ENCODE assay signal across 13 mouse cellular contexts in the genomic region with DNA sequence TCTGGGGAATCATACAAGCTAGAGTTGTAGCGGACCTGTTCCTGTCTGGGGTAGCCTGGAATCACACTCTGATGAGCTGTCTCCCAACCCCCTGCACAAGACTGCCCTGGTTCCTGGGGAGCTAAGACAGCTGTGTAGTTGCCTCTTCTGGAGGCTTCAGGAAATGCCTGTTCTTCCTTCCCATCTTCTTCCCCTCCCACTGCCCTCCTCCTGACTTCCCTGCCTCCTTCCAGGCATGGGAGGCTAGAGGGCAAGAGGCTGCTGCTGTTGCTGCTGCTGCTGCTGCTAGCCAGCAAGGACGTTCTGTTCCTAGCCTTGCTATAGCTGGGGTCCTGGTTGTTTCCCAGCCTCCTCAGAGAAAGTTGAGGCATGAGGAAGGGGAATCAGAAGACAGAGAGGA. TPM values are rescaled to one million over a fixed set of nuclear protein-coding genes. Genes with fewer than 3 reads are reported as not detected.
DNase-seq lines count a peak whose midpoint lies in the region; ATAC-seq lines count a peak whose summit lies in the region.
"Had no signal": no experiment of that assay in that cellular context is flagged by ENCODE, and none has a peak within 500 bp of the region (broad histone marks: within the 10 kb centered on the region; RNA-seq: fewer than 3 reads in every experiment).

No protein-coding gene starts in this region.

- H3K4me1 ChIP-seq in heart, embryonic 12.5 days (replicated peaks), result peaks cover 19% of the 10 kb centered on the region; the same call in 1 of the 2 replicates
- H3K4me1 ChIP-seq in intestine, embryonic 15.5 days (replicated peaks), result no peaks in the 10 kb centered on the region
- no peaks in the 10 kb centered on the region for H3K4me1 ChIP-seq in stomach, embryonic 15.5 days
- H3K4me1 ChIP-seq in forebrain, embryonic 14.5 days (ENCODE audit: control insufficient read depth, insufficient read depth, low read length), result no peaks in the 10 kb centered on the region
- H3K4me1 ChIP-seq in midbrain, embryonic 14.5 days (ENCODE audit: control insufficient read depth, insufficient read depth, low read length), result no peaks in the 10 kb centered on the region

- H3K9ac ChIP-seq in heart, embryonic 12.5 days, result no peak overlapping the region
- H3K9ac ChIP-seq in intestine, embryonic 15.5 days, result no peak overlapping the region
- no peak overlapping the region for H3K9ac ChIP-seq in stomach, embryonic 15.5 days
- no peak overlapping the region for H3K9ac ChIP-seq in forebrain, embryonic 14.5 days (ENCODE audit: low read length)
- H3K9ac ChIP-seq in midbrain, embryonic 14.5 days (replicated peaks; ENCODE audit: low read length), result no peak overlapping the region
- H3K9ac ChIP-seq: forebrain, postnatal 0 days; liver, embryonic 14.5 days had no signal

- ATAC-seq in heart, embryonic 12.5 days (ENCODE audit: insufficient number of reproducible peaks, low FRiP score), result no peak
- ATAC-seq in intestine, embryonic 15.5 days, result peak; percentile 28; the same call in 1 of the 2 replicates
- ATAC-seq in stomach, embryonic 15.5 days (ENCODE audit: insufficient read depth, low FRiP score, low read depth), result no peak
- ATAC-seq in forebrain, embryonic 14.5 days, result no peak
- ATAC-seq in midbrain, embryonic 14.5 days (ENCODE audit: low FRiP score, low TSS enrichment), result no peak
- ATAC-seq: forebrain, postnatal 0 days had no signal

- no peaks in the 10 kb centered on the region for H3K9me3 ChIP-seq in heart, embryonic 12.5 days (replicated peaks)
- no peaks in the 10 kb centered on the region for H3K9me3 ChIP-seq in intestine, embryonic 15.5 days
- no peaks in the 10 kb centered on the region for H3K9me3 ChIP-seq in stomach, embryonic 15.5 days
- H3K9me3 ChIP-seq in forebrain, embryonic 14.5 days (replicated peaks; ENCODE audit: control insufficient read depth, low read length), result no peaks in the 10 kb centered on the region
- H3K9me3 ChIP-seq in midbrain, embryonic 14.5 days (ENCODE audit: control insufficient read depth, low read length), result no peaks in the 10 kb centered on the region

- peaks cover 45% of the 10 kb centered on the region for H3K27me3 ChIP-seq in heart, embryonic 12.5 days (replicated peaks)
- H3K27me3 ChIP-seq in intestine, embryonic 15.5 days (replicated peaks), result no peaks in the 10 kb centered on the region; the same call in 1 of the 2 replicates
- no peaks in the 10 kb centered on the region for H3K27me3 ChIP-seq in stomach, embryonic 15.5 days (replicated peaks)
- H3K27me3 ChIP-seq in forebrain, embryonic 14.5 days (replicated peaks; ENCODE audit: control insufficient read depth, insufficient read depth, low read length), result no peaks in the 10 kb centered on the region
- H3K27me3 ChIP-seq in midbrain, embryonic 14.5 days (ENCODE audit: control insufficient read depth, insufficient read depth, low read length), result no peaks in the 10 kb centered on the region

- H3K4me2 ChIP-seq in heart, embryonic 12.5 days, result no peak overlapping the region
- no peak overlapping the region for H3K4me2 ChIP-seq in intestine, embryonic 15.5 days (replicated peaks)
- no peak overlapping the region for H3K4me2 ChIP-seq in stomach, embryonic 15.5 days
- no peak overlapping the region for H3K4me2 ChIP-seq in forebrain, embryonic 14.5 days (ENCODE audit: low read length)
- no peak overlapping the region for H3K4me2 ChIP-seq in midbrain, embryonic 14.5 days (ENCODE audit: low read length)

- DNase-seq in heart, postnatal 36 days, result no peak
- peak; percentile 29 to 52 for DNase-seq in kidney, postnatal 4 days
- DNase-seq in forebrain, embryonic 14.5 days (ENCODE audit: low spot score), result no peak
- no peak for DNase-seq in midbrain, embryonic 14.5 days
- no peak for DNase-seq in thymus, postnatal 14 days
- DNase-seq: forebrain, postnatal 0 days had no signal

- 48% methylated on average over 2 of the region's 2 CpGs for WGBS in heart, embryonic 12.5 days
- WGBS in intestine, embryonic 15.5 days, result 63% methylated on average over 2 of the region's 2 CpGs
- WGBS in stomach, embryonic 15.5 days, result 39% methylated on average over 2 of the region's 2 CpGs
- WGBS in forebrain, embryonic 14.5 days, result 58% methylated on average over 2 of the region's 2 CpGs
- 49% methylated on average over 2 of the region's 2 CpGs for WGBS in midbrain, embryonic 14.5 days

- H3K4me3 ChIP-seq in heart, embryonic 12.5 days, result no peak overlapping the region
- no peak overlapping the region for H3K4me3 ChIP-seq in intestine, embryonic 15.5 days (replicated peaks)
- no peak overlapping the region for H3K4me3 ChIP-seq in stomach, embryonic 15.5 days (replicated peaks)
- no peak overlapping the region for H3K4me3 ChIP-seq in forebrain, embryonic 14.5 days (ENCODE audit: low read depth, low read length)
- H3K4me3 ChIP-seq in midbrain, embryonic 14.5 days (replicated peaks; ENCODE audit: low read depth, low read length), result no peak overlapping the region

- H3K36me3 ChIP-seq in heart, embryonic 12.5 days, result no peaks in the 10 kb centered on the region
- H3K36me3 ChIP-seq in intestine, embryonic 15.5 days, result no peaks in the 10 kb centered on the region
- H3K36me3 ChIP-seq in stomach, embryonic 15.5 days, result no peaks in the 10 kb centered on the region
- H3K36me3 ChIP-seq in forebrain, embryonic 14.5 days (ENCODE audit: control insufficient read depth, insufficient read depth, low read length), result no peaks in the 10 kb centered on the region
- H3K36me3 ChIP-seq in midbrain, embryonic 14.5 days (ENCODE audit: control insufficient read depth, insufficient read depth, low read length), result no peaks in the 10 kb centered on the region

- peak overlapping the region; percentile 54; the same call in 1 of the 2 replicates for H3K27ac ChIP-seq in heart, embryonic 12.5 days (ENCODE audit: poor library complexity, severe bottlenecking)
- H3K27ac ChIP-seq in intestine, embryonic 15.5 days, result peak overlapping the region; percentile 44; the same call in 1 of the 2 replicates
- H3K27ac ChIP-seq in stomach, embryonic 15.5 days, result peak overlapping the region; percentile 63
- no peak overlapping the region for H3K27ac ChIP-seq in forebrain, embryonic 14.5 days (ENCODE audit: low read depth, low read length)
- no peak overlapping the region for H3K27ac ChIP-seq in midbrain, embryonic 14.5 days (replicated peaks; ENCODE audit: low read depth, low read length)
- H3K27ac ChIP-seq: liver, embryonic 14.5 days had no signal

- intact Hi-C loops in heart, postnatal 36 days (cut with DNase I), result no loop called here

RNA-seq across cellular contexts. Expression of a gene that starts 3.1 kb away (rescaled TPM):
- polyA plus RNA-seq in heart, embryonic 12.5 days (2016; fragmentation: Nextera tagmentation; extraction: Ambion mirVana), result 71.9 and 72.9 TPM in 2 replicates
- total RNA-seq in heart, postnatal 36 days (2021), result 100 to 1,000 TPM; 229 to 253 TPM
- 48.5 and 52.7 TPM in 2 replicates for polyA plus RNA-seq in intestine, embryonic 15.5 days (2015; fragmentation: Nextera tagmentation; extraction: Ambion mirVana)
- polyA plus RNA-seq in stomach, embryonic 15.5 days (2015; fragmentation: Nextera tagmentation; extraction: Ambion mirVana), result 64.8 and 75.2 TPM in 2 replicates
- polyA plus RNA-seq in forebrain, embryonic 14.5 days (2014; fragmentation: Nextera tagmentation; extraction: Ambion mirVana), result 15.5 and 18.0 TPM in 2 replicates
- 9.2 and 30.6 TPM in 2 replicates for polyA plus RNA-seq in midbrain, embryonic 14.5 days (2014; fragmentation: Nextera tagmentation; extraction: Ambion mirVana)

RNA-seq across cellular contexts. Expression of a gene that starts 21.5 kb away (rescaled TPM):
- polyA plus RNA-seq in heart, embryonic 12.5 days (2016; fragmentation: Nextera tagmentation; extraction: Ambion mirVana), result 61.4 and 63.0 TPM in 2 replicates
- total RNA-seq in heart, postnatal 36 days (2021), result 1 to 10 TPM; 6.8 to 6.9 TPM
- polyA plus RNA-seq in intestine, embryonic 15.5 days (2015; fragmentation: Nextera tagmentation; extraction: Ambion mirVana), result 58.2 and 60.6 TPM in 2 replicates
- 54.1 and 58.7 TPM in 2 replicates for polyA plus RNA-seq in stomach, embryonic 15.5 days (2015; fragmentation: Nextera tagmentation; extraction: Ambion mirVana)
- polyA plus RNA-seq in forebrain, embryonic 14.5 days (2014; fragmentation: Nextera tagmentation; extraction: Ambion mirVana), result 64.2 TPM in 2 replicates
- polyA plus RNA-seq in midbrain, embryonic 14.5 days (2014; fragmentation: Nextera tagmentation; extraction: Ambion mirVana), result 67.1 and 69.1 TPM in 2 replicates

RNA-seq across cellular contexts. Expression of a gene that starts 22.6 kb away (rescaled TPM):
- 0.41 and 0.48 TPM in 2 replicates for polyA plus RNA-seq in heart, embryonic 12.5 days (2016; fragmentation: Nextera tagmentation; extraction: Ambion mirVana)
- total RNA-seq in heart, postnatal 36 days (2021), result under 1 TPM in 1 of 2 experiments, not detected in 1; 0.08 TPM
- 0.26 and 0.28 TPM in 2 replicates for polyA plus RNA-seq in intestine, embryonic 15.5 days (2015; fragmentation: Nextera tagmentation; extraction: Ambion mirVana)
- polyA plus RNA-seq in stomach, embryonic 15.5 days (2015; fragmentation: Nextera tagmentation; extraction: Ambion mirVana), result 0.19 and 0.31 TPM in 2 replicates
- 2.1 and 3.8 TPM in 2 replicates for polyA plus RNA-seq in forebrain, embryonic 14.5 days (2014; fragmentation: Nextera tagmentation; extraction: Ambion mirVana)
- polyA plus RNA-seq in midbrain, embryonic 14.5 days (2014; fragmentation: Nextera tagmentation; extraction: Ambion mirVana), result 4.9 and 5.0 TPM in 2 replicates
- total RNA-seq: hematopoietic stem cell, adult 5-6 weeks had no signal
- polyA plus RNA-seq: liver, embryonic 14.5 days had no signal

RNA-seq across cellular contexts. Expression of a gene that starts 45.2 kb away (rescaled TPM):
- polyA plus RNA-seq in heart, embryonic 12.5 days (2016; fragmentation: Nextera tagmentation; extraction: Ambion mirVana), result not detected in 2 replicates
- not detected for total RNA-seq in heart, postnatal 36 days (2021)
- polyA plus RNA-seq in intestine, embryonic 15.5 days (2015; fragmentation: Nextera tagmentation; extraction: Ambion mirVana), result not detected in 2 replicates
- polyA plus RNA-seq in stomach, embryonic 15.5 days (2015; fragmentation: Nextera tagmentation; extraction: Ambion mirVana), result 1.2 and 3.9 TPM in 2 replicates
- not detected in 2 replicates for polyA plus RNA-seq in forebrain, embryonic 14.5 days (2014; fragmentation: Nextera tagmentation; extraction: Ambion mirVana)
- not detected in 2 replicates for polyA plus RNA-seq in midbrain, embryonic 14.5 days (2014; fragmentation: Nextera tagmentation; extraction: Ambion mirVana)
- total RNA-seq: adrenal gland, postnatal 4 days; forebrain, postnatal 0 days; hematopoietic stem cell, adult 5-6 weeks had no signal
- polyA plus RNA-seq: forebrain, postnatal 0 days; liver, embryonic 14.5 days; midbrain, postnatal 0 days had no signal

Comparison
In these comparisons a context has a peak if more than half of its experiments do, and no peak if none do; other contexts are left out.
1. H3K27ac ChIP-seq: peak in heart, embryonic 12.5 days (single experiment), intestine, embryonic 15.5 days (single experiment) and stomach, embryonic 15.5 days (single experiment); none in forebrain, embryonic 14.5 days (single experiment) and midbrain, embryonic 14.5 days (single experiment).
2. DNase-seq: peak in kidney, postnatal 4 days (2 of 2); none in heart, postnatal 36 days (0 of 2), forebrain, embryonic 14.5 days (single experiment), midbrain, embryonic 14.5 days (single experiment) and thymus, postnatal 14 days (single experiment).